12 mouse cellular contexts compared by ENCODE assay signal in genomic region chr8:121770845-121771752, GRCm38 (mm10). TPM values are rescaled to one million over a fixed set of nuclear protein-coding genes. Genes with fewer than 3 reads are reported as not detected.
DNase-seq lines count a peak whose midpoint lies in the region; ATAC-seq and TF ChIP-seq lines count a peak whose summit lies in the region.
"Had no signal": no experiment of that assay in that cellular context is flagged by ENCODE, and none has a peak within 500 bp of the region (broad histone marks: within the 10 kb centered on the region; RNA-seq: fewer than 3 reads in every experiment).

No protein-coding gene starts in this region.

- H3K27ac ChIP-seq in cortical plate, adult 2 months (ENCODE audit: insufficient read depth, low read length) = peak overlapping the region; percentile 74
- H3K27ac ChIP-seq in embryonic facial prominence, embryonic 14.5 days (replicated peaks; ENCODE audit: low read depth, low read length) = no peak overlapping the region
- peak overlapping the region; percentile 89 for H3K27ac ChIP-seq in olfactory bulb, adult 2 months (ENCODE audit: insufficient read depth, low read depth, low read length)
- H3K27ac ChIP-seq in kidney, adult 2 months (ENCODE audit: insufficient read depth, low read depth, low read length) = no peak overlapping the region
- H3K27ac ChIP-seq: limb, embryonic 15.5 days had no signal

- intact Hi-C loops in left cerebral cortex, postnatal 10 days (cut with DNase I) = no loop called here

- no peaks in the 10 kb centered on the region for H3K27me3 ChIP-seq in embryonic facial prominence, embryonic 14.5 days (replicated peaks; ENCODE audit: control insufficient read depth, insufficient read depth, low read length)
- H3K27me3 ChIP-seq in kidney, adult 2 months (replicated peaks; ENCODE audit: control insufficient read depth, insufficient read depth, low read length) = no peaks in the 10 kb centered on the region

- no peaks in the 10 kb centered on the region for H3K9me3 ChIP-seq in embryonic facial prominence, embryonic 14.5 days (ENCODE audit: control insufficient read depth, low read length)
- H3K9me3 ChIP-seq: limb, embryonic 15.5 days had no signal

- TF ChIP-seq CTCF in cortical plate, adult 2 months (IDR thresholded peaks at IDR 0.05; ENCODE audit: extremely low read depth, insufficient read depth, low read length) = no peak
- TF ChIP-seq CTCF in olfactory bulb, adult 2 months (IDR thresholded peaks at IDR 0.05; ENCODE audit: insufficient read depth, low read depth, low read length) = no peak
- no peak for TF ChIP-seq CTCF in kidney, adult 2 months (conservative IDR thresholded peaks at IDR 0.05; ENCODE audit: insufficient read depth, insufficient read length, low read depth, low read length)

- WGBS in embryonic facial prominence, embryonic 14.5 days = 29% methylated on average over 19 of the region's 19 CpGs
- WGBS in olfactory bulb, adult 2 months = 24% methylated on average over 19 of the region's 19 CpGs
- 26% methylated on average over 19 of the region's 19 CpGs for WGBS in kidney, adult 2 months

- H3K36me3 ChIP-seq in embryonic facial prominence, embryonic 14.5 days (ENCODE audit: control insufficient read depth, insufficient read depth, low read length) = no peaks in the 10 kb centered on the region
- no peaks in the 10 kb centered on the region for H3K36me3 ChIP-seq in kidney, adult 2 months (ENCODE audit: control insufficient read depth, insufficient read depth, low read length)
- H3K36me3 ChIP-seq: limb, embryonic 15.5 days had no signal

- peak; percentile 40 for DNase-seq in embryonic facial prominence, embryonic 14.5 days (ENCODE audit: low spot score)
- DNase-seq in left cerebral cortex, postnatal 10 days (ENCODE audit: extremely low spot score in 1 of 2, low spot score in 2 of 2) = peak; percentile 44 to 54
- DNase-seq in adrenal gland, adult (ENCODE audit: inconsistent age in 2 of 2, low spot score in 1 of 2) = no peak
- no peak for DNase-seq in kidney, adult 2 months
- no peak for DNase-seq in layer of hippocampus, adult 11-12 months (ENCODE audit: low spot score)
- DNase-seq: cerebellum, adult 11 months; gastrocnemius, postnatal 10 days had no signal

- no peak overlapping the region for H3K4me2 ChIP-seq in embryonic facial prominence, embryonic 14.5 days (ENCODE audit: low read depth, low read length)
- H3K4me2 ChIP-seq: limb, embryonic 15.5 days had no signal

- H3K4me1 ChIP-seq in cortical plate, adult 2 months (ENCODE audit: control insufficient read depth, insufficient read depth, low read length) = peaks cover 19% of the 10 kb centered on the region
- H3K4me1 ChIP-seq in embryonic facial prominence, embryonic 14.5 days (ENCODE audit: control insufficient read depth, insufficient read depth, low read length) = no peaks in the 10 kb centered on the region
- peaks cover 69% of the 10 kb centered on the region for H3K4me1 ChIP-seq in olfactory bulb, adult 2 months (ENCODE audit: control insufficient read depth, insufficient read depth, low read length)
- no peaks in the 10 kb centered on the region for H3K4me1 ChIP-seq in kidney, adult 2 months (ENCODE audit: control insufficient read depth, insufficient read depth, low read length)
- H3K4me1 ChIP-seq: limb, embryonic 15.5 days had no signal

- H3K9ac ChIP-seq in embryonic facial prominence, embryonic 14.5 days (ENCODE audit: low read depth, low read length) = no peak overlapping the region
- H3K9ac ChIP-seq: limb, embryonic 15.5 days had no signal

- ATAC-seq in embryonic facial prominence, embryonic 14.5 days (ENCODE audit: low read depth) = 0 out of 2 replicates have a peak, but pooled peaks have one; percentile 45
- ATAC-seq: inflammation-experienced regulatory T-cells, adult 6 months had no signal

- H3K4me3 ChIP-seq in cortical plate, adult 2 months (ENCODE audit: insufficient read depth, low read length) = no peak overlapping the region
- H3K4me3 ChIP-seq in embryonic facial prominence, embryonic 14.5 days (ENCODE audit: low read depth, low read length) = no peak overlapping the region
- peak overlapping the region; percentile 8; the same call in 1 of the 2 replicates for H3K4me3 ChIP-seq in olfactory bulb, adult 2 months (ENCODE audit: insufficient read depth, low read depth, low read length)
- no peak overlapping the region for H3K4me3 ChIP-seq in kidney, adult 2 months (ENCODE audit: insufficient read depth, low read depth, low read length)
- H3K4me3 ChIP-seq: limb, embryonic 15.5 days had no signal

- no peak for TF ChIP-seq POLR2A in cortical plate, adult 2 months (IDR thresholded peaks at IDR 0.05; ENCODE audit: extremely low read depth, insufficient read depth, low read length)
- TF ChIP-seq POLR2A in olfactory bulb, adult 2 months (IDR thresholded peaks at IDR 0.05; ENCODE audit: insufficient read depth, low read depth, low read length) = no peak
- no peak for TF ChIP-seq POLR2A in kidney, adult 2 months (IDR thresholded peaks at IDR 0.05; ENCODE audit: low read depth, low read length)

RNA-seq across cellular contexts. Expression of gene Jph3, which starts 41.7 kb away (rescaled TPM):
- 196 and 211 TPM in 2 replicates for polyA plus RNA-seq in cortical plate, adult 2 months (2012; rRNA removed)
- 4.0 and 4.9 TPM in 2 replicates for polyA plus RNA-seq in embryonic facial prominence, embryonic 14.5 days (2014; fragmentation: Nextera tagmentation; extraction: Ambion mirVana)
- 100 to 1,000 TPM; 135 to 148 TPM for total RNA-seq in left cerebral cortex, postnatal 10 days (2021)
- 104 TPM in 1 of 2 replicates, not detected in the other for polyA plus RNA-seq in olfactory bulb, adult 2 months (2012; ENCODE audit: insufficient read depth, insufficient read length, low replicate concordance, missing spikeins)
- 0.07 and 0.20 TPM in 2 replicates for polyA plus RNA-seq in kidney, adult 2 months (2012; rRNA removed)
- total RNA-seq: monocyte, adult 5-6 weeks had no signal
- polyA plus RNA-seq: inflammation-experienced regulatory T-cells, adult 6 months had no signal

RNA-seq across cellular contexts. Expression of gene Klhdc4, which starts 58.3 kb away (rescaled TPM):
- polyA plus RNA-seq in cortical plate, adult 2 months (2012; rRNA removed) = 46.8 and 51.7 TPM in 2 replicates
- polyA plus RNA-seq in embryonic facial prominence, embryonic 14.5 days (2014; fragmentation: Nextera tagmentation; extraction: Ambion mirVana) = 25.6 and 31.7 TPM in 2 replicates
- 10 to 100 TPM; 33.0 to 34.0 TPM for total RNA-seq in left cerebral cortex, postnatal 10 days (2021)
- not detected in 2 replicates for polyA plus RNA-seq in olfactory bulb, adult 2 months (2012; ENCODE audit: insufficient read depth, insufficient read length, low replicate concordance, missing spikeins)
- polyA plus RNA-seq in kidney, adult 2 months (2012; rRNA removed) = 14.6 and 16.4 TPM in 2 replicates

Comparison
In these comparisons a context has a peak if more than half of its experiments do, and no peak if none do; other contexts are left out.
1. H3K27ac ChIP-seq: peak in cortical plate, adult 2 months (single experiment) and olfactory bulb, adult 2 months (single experiment); none in embryonic facial prominence, embryonic 14.5 days (single experiment) and kidney, adult 2 months (single experiment).
2. DNase-seq: peak in embryonic facial prominence, embryonic 14.5 days (single experiment) and left cerebral cortex, postnatal 10 days (2 of 2); none in adrenal gland, adult (0 of 2), kidney, adult 2 months (single experiment) and layer of hippocampus, adult 11-12 months (single experiment).
3. RNA of gene Jph3, which starts 41.7 kb away (polyA plus RNA-seq): 196 to 211 TPM in cortical plate, adult 2 months and 104 TPM in olfactory bulb, adult 2 months; 4.0 to 4.9 TPM in embryonic facial prominence, embryonic 14.5 days and 0.07 to 0.20 TPM in kidney, adult 2 months; every median in the first group is over 10 times any median in the second.
4. RNA of gene Klhdc4, which starts 58.3 kb away (polyA plus RNA-seq): 46.8 to 51.7 TPM in cortical plate, adult 2 months, 25.6 to 31.7 TPM in embryonic facial prominence, embryonic 14.5 days and 14.6 to 16.4 TPM in kidney, adult 2 months; not detected in olfactory bulb, adult 2 months; every median in the first group is over 10 times any median in the second.